Mouse (Mus musculus) cerebellum, postnatal 36 days (tissue): Measurements from ENCODE around the gene Akap4.

Source experiments
- DNase-seq, 2 experiments: peaks; one replicate each; pipeline ENCODE4 v3.0.0; 2021 to 2022; ENCODE audit warnings: mixed read lengths in 2 of 2

Gene Akap4

DNA sequence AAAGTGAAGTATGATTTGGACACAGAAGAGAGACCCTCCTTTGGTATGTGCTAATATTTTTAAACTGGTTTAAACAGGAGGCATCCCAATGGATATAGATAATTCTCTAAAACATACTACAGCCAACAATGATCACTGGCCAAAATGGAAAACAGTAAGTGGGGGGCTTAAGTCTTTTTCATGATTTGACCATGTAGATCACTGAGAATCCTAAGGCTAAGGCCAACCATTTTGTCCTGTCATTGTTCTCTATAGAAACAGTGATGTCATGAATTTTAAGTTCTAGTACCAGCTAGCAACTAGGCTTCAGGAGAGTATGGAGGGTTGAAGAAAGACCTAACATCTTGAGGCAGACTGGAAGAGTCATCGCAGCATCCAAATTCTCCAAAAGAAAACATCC is at the start of gene Akap4:
Gene Akap4 (plus strand): TSS at position 301 of the 400 bp plus-strand sequence.
- DNase-seq: no peak

DNA sequence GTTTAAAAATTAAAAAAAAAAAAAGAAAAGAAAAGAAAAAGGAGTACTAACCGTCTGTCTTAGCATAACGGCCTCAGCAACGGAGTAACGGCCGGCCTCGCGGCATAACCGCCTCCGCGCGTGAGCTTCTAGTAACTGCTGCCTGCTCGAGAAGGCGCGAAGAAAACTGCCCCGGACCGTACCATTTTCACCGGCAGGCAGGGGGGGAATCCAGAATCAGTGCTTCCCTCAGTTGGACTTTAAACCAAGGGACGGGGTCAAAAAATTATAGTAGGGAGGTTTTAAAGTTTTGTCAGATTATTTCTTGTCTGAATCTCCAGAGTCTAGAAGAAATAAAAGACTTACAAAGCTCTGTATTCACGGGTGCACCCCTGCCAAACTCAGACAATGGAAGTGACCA is 25.8 kb upstream of the Akap4 start, which contains the start of gene Ccnb3:
Gene Ccnb3 (minus strand): TSS at position 101 of the 400 bp plus-strand sequence.
- no peak for DNase-seq

DNA sequence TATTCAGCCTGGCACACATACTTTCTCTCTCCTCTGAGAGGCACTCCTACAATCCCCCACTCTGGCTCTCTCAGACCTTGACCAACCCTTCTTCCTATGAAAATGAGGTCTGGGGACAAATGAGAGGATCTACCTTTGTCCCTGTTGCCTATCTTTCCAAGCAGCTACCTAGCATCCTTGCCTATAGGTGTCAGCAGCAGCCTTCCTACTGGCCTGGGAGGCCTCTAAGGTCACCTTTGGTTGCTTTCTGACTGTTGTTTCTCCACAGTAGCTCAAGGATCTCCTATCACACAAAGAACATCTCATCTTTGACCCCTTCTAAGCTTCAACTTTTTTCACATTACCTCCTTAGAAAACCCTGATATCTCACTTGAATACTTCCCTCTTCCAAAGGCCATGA is 10.3 kb upstream of the Akap4 start:
- no peak for DNase-seq

DNA sequence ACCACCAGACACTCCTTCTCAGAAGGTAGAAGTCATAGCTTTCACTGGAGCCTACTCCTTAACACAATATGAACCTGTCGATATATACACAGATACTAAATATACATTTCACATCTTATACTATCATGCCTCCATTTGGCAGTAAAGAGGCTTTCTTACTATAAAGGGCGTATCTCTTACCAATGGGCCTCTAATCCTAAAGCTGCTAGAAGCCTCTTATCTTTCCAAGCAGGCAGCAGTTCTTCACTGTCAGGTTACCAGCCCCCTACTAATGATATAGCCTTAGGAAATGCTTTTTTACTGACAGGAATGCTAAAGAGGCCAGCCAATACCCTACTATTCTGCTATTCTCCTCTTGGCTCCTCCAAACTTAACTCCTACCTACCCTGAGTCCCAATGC is 9.7 kb upstream of the Akap4 start:
- DNase-seq: no peak

DNA sequence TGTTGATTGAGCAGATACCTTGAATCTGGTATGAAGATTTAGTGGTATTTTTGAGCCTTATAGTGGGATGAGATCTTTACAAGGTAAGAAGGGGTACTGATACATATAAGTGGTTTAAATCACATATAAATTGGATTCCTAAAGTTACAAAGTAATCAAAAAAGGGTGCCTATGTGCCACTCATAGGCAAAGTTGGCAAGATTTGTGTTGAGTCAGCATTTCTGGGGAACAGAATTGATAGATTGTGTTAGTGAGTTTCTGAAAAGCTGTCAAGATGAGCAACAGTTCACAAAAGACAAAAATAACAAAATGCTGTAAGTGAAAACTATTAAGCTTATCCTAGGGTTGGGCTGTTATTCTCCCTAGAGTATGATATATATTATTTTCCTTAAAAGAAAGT is 3.2 kb upstream of the Akap4 start:
- no peak for DNase-seq

DNA sequence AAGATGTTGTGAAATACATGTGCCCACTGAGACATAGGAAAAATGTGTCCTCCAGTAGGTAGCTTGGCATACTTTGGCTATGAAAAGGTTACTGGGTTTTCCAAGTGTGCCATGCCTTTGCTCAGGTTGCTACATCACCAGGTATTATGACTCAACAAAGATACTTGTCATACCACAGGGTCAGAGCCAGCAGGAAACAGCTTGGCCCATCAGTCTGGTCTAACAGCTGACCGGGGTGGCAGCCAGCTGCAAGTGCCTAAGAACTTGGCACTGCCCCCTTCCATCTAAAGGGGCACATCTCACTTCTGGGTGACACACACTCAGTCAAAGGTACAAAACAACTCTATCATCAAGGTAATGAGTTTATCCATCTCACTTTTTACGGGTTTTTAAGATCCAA is 683 bp downstream of the Akap4 start:
- DNase-seq: no peak

DNA sequence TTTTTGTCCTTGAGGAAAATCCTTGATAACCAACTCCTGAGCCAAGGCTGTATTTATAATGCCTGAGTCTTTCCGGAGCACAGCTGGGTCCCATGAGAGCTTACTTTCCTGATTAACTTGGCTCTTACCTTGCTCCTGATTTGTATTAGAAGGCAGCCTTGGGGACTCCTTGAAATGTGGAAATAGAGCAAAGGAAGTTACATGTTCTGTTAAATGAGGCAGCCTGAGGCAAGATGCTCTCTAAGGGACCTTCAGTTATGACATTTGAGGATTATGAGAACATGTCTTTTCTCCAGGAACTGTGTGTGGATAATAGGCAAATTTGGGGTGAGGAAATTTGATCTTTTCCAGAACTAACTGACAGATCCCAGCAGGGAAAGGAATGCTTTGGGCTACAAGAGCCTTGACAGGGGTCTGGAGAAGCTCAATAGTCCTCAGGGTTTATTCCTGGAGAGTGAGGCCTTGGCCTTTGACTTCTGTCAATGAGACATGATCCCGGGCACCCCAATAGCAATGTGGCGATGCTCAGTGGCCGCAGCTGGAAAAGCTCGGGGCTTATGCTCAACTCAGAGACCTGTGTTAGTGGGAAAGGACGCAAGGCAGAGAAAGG is 12.6 kb downstream of the Akap4 start:
- DNase-seq: no peak

DNA sequence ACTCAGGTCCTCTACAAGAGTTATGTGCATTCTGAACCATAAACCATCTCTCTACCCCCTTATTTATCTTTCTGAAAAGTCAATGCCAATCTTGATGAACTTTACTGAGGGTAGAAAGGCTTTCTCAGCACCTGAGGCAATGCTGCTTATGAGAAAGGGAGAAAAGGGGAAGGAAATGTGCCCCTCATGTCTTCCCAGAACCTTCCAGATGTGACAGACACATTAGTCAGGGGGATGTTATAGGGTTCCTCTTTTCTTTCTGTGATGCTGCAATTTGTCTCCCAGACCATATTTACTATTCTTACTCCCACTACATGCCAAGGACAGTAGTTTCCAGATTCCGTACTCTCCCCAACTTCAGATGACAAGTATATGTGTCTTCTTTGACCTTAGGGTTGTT is 18.6 kb downstream of the Akap4 start:
- DNase-seq: no peak

DNA sequence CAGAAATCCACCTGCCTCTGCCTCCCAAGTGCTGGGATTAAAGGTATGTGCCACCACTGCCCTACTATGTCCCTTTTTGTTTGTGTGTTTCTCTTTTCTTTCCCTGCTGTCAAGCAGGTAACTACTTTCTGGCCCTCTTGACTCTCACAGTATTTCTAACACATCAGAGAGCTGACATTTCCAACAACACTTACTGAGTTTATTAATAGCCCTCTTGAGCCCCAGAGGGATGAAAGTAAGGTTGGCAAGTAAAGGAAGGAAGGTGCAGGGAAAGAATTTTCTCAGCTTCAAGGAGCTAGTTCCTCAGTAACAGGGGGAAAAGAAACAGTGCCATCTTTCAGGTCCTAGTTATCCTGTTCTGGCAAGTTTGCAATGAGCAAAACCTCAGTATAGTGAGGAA is 23.0 kb downstream of the Akap4 start:
- DNase-seq: no peak

DNA sequence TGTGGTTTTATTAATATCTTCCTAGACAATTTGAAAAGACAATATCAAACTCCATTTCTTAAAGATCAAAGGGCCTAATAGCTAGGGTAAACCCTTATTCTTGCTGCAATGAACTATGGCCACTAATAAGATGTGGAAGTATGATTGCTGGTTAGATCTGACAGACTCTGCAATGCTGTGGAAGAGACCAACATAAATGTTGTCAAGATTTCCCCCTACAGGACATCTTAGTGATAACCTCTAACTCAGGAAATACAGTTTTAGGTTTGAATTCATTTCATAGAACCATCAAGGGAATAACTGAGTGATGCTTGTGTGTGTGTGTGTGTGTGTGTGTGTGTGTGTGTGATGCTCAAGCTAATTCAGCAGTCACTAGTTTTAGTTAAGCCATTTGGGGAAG is 35.0 kb downstream of the Akap4 start:
- DNase-seq: no peak

DNA sequence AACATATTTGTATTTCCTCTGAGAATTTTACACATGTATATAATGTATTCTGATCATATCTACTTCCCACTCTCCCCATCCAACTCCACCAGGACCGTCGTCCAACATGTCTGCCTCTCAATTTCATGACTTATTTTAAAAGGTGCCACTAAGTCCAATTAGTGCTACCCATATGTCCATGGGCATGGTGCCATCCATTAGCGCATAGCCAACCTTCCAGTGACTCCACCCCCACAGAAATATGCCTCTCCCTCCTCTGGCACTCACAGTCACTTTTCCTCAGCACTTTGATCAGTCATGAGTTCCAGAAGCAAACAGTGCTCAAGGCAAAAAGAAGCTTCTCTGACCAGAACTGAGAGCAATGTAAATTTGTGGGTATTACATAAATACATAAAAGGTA is 47.6 kb downstream of the Akap4 start:
- DNase-seq: no peak

DNA sequence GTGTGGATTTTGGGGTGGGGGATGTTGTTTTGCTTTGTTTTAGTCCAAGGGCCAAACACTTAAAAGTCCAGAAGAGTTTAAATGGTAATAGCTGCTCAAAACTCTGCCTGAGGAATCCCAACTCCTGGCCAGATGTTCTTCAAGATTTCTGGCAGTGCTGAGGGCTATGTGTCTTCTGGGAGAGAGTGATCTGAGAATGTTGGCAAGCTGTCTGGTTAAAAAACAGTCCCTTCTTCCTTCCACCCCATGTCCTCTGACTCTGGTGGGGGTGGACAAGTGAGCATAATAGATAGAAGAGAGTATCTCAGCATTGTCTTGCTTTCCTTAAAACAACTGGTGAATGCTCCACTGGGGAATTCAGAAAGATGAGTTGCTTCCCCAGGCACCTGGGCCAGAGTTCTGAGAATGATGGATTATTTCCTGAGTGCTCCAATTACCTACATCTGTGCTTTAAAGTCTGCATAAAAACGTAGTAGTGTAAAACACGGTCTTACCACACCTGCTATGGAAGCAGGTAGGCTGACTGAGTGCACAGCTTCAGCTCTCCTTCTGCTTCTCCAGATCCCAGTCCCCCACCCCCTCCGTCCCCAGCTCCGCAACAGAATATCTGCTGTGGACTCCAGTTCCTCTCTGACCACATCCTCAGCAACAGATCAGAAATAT is 54.4 kb downstream of the Akap4 start:
- DNase-seq: no peak
